Mouse (Mus musculus) cerebellum, adult 11-12 months (tissue): ENCODE results near the gene Cflar.

ENCODE experiments used
- DNase-seq: peaks from one replicate; pipeline ENCODE4 v3.0.0; 2022

Cflar gene

DNA sequence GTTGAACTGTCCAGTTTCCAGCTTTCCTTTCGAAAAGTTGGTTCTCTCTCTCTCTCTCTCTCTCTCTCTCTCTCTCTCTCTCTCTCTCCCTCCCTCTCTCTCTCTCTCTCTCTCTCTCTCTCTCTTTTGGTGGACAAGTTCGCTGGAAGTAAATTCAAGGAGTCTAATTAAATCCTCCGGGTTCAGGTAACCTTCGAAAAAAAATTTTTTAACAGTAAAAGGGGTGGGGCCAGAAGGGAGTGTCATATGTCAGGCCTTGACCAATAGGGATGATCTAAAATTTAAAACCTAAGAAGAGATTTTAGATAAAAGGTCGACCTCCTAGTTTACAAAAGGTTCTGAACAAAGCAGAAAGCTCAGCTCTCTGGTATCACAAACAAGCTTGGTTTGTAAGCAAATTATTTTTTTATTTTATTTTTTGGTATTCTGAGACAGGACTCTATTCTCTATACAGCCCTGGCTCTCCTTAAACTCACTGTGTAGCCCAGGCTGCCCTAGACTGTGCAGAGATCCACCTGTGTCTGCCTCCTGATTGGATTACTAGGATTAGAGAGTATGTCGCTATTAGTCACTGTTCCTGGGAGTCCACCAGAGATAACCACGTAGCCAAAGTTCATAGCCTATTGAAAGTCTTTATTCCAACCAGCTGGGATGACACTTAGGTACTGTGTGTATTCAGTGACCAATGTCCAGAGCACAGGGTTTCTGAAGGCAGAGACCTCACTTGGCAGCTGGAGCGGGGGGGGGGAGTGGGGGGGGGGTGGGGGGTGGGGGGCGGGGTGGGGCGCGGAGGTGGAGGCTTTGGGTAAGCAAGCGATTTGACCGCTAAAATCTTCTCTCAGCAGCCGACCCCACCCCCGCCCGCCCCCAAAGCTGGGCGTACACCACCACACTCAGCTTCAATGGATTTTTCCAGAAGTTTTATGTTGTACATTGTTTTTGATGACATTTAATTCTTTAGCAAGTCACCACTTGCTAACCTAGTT lies 1.1 kb downstream of the Cflar start:
- DNase-seq = no peak

- peak; percentile 63 for DNase-seq
Measured at GRCm38 (mm10) chr1:58713081-58713892, 2.0 kb downstream of the Cflar start.

DNA sequence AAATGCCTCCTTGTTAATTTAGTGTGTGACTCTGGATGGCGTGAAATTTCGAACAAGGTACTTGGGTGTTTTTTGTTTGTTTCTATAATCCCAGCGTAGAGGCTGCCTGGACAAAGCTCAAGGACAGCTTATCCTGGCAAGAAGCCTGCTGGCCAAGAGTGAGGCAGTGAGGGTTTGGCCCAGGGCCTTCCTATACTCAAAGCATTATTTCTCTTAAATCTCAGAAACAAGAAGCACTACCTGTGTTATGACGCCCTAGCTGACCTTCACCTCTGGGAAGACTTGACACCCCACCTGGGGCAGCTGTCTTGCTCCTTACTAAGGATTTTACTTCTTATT lies 2.6 kb downstream of the Cflar start:
- peak; percentile 81 for DNase-seq

DNA sequence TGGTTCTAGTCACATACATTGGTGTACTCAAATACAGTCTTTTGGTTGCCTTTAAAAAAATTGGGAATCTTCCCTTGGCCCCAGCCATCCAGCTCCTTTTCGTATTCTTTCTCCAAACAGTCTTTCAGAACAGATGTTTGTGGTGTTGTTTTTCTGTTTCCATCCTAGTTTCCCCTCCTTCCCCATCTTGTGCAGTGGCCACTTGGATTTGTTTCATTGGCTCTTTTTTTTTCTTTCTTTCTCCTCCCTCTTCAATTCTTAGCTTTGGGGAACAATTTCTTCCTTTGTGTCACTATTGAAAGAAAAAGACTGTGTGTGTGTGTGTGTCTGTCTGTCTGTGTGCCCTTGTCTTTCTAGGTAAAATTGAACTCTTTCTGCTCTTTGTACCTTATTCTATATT lies 3.1 kb downstream of the Cflar start:
- DNase-seq = no peak

DNA sequence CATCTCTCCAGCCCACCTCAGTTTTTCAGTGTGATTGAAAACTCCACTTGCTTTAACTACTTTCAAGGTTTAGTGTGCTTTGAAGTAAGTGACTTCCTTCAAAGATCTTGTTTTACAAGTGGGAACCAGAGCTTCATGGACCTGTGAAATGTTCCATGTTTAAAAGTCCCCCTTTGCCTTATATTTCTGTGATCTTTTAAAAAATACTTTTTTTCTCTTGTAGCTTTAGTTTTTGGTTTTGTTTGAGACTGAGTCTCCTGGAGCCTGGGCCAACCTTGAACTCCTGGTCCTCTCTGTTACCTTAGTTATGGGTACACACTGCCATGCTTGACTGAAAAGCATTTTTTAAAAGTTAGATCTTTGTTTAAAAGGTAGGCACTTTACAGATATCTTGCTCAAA lies 4.2 kb downstream of the Cflar start:
- no peak for DNase-seq

- no peak for DNase-seq
Measured at GRCm38 (mm10) chr1:58716162-58716882, 5.0 kb downstream of the Cflar start.

- DNase-seq = no peak
Measured at GRCm38 (mm10) chr1:58716883-58717220, 5.5 kb downstream of the Cflar start.

DNA sequence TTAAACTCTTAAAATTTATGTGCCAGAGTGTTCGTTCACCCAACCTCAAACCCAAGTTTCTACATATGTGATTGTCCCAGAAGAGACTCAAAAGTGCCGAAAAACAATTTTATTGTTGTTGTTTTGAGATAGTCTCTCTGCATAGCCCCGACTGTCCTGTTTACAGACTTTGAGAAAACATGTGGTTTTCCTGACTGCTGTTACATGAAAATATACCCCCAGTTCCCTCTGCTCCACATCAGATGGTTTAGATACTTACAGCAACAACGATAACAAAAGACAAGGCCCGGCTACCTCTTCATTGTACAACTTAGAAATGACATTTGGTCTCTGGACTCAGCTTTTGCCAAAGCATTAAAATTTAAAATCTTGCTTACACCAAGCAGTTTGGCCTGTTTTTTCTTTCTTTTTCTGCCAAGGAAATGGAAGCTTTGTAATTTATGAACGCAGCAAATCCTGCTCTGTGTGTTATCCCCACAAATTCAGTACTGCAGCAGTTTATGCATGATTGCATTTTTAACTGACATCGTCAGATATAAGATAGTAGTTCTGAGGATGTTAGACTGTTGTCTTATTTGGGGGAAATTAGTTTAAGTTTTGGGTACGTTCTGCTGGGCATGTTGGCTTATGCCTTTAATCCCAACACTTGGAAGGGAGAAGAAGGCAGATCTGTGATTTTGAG lies 6.4 kb downstream of the Cflar start:
- no peak for DNase-seq

- DNase-seq = no peak
Measured at GRCm38 (mm10) chr1:58719356-58719945, 8.1 kb downstream of the Cflar start.

DNA sequence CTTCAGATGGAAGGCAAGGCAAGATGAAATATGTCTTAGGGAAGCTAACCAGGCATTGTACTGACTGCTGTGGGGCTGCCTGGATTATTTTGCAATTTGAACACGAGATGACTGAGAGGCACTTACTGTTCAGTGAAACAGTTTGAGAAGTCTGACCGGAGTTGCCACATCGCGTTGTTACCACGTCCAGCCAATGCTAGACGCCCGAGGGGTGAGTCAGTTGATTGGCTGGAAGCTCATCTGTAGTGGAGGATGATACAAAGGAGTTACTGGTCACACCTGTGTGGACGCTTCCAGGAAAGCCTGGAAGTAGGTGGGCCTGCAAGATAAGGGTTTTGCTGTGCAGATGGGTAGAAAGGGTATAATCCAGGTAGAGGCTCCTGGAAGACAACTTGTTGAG lies 8.8 kb downstream of the Cflar start:
- DNase-seq = no peak

- no peak for DNase-seq
Measured at GRCm38 (mm10) chr1:58720988-58721387, 9.7 kb downstream of the Cflar start.

- no peak for DNase-seq
Measured at GRCm38 (mm10) chr1:58722115-58722938, 11.0 kb downstream of the Cflar start.

GRCm38 (mm10) chr1:58723062-58723808 lies 11.9 kb downstream of the Cflar start:
- no peak for DNase-seq

DNA sequence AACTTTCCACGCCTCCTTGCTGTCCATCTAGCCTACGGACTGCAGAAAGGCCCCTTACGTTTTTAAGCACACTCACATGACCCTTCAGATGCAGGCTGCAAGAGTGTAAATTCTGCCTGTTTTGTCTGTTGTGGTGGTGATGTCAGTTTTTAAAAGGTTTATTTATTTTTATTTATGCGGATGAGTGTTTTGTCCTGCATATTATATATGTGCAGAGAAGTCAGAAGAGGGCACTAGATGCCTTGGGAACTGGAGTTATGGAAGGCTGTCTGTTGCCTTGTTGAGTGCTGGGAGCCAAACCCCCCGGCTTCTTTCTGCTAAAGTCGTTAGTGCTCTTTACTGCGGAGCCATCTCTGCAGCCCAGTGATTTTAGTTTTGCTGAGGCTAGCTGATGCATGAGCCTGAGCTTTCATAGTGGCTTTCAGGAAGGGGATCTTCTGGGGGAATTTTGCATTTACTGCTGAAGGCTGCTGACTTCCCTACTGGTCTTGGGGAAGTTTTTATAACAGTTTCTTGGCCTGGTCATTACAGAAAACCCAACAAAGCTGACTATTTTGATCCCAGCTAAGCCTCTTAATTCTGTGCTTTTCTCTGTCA lies 12.6 kb downstream of the Cflar start:
- no peak for DNase-seq

- no peak for DNase-seq
Measured at GRCm38 (mm10) chr1:58724533-58724932, 13.2 kb downstream of the Cflar start.

GRCm38 (mm10) chr1:58725095-58725494 lies 13.8 kb downstream of the Cflar start:
- no peak for DNase-seq

GRCm38 (mm10) chr1:58725767-58726166 lies 14.5 kb downstream of the Cflar start:
- no peak for DNase-seq

- DNase-seq = no peak
Measured at GRCm38 (mm10) chr1:58727019-58727746, 15.9 kb downstream of the Cflar start.
